Mouse (Mus musculus) lung, adult 2 months (tissue): Measurements from ENCODE around the gene Ppp1r3f.

ENCODE experiments used
- CTCF ChIP-seq: fragments of 200-500 bp; IDR thresholded peaks from 2 replicates; pipeline ENCODE4 v1.5.1; 2011; ENCODE audit warnings: mild to moderate bottlenecking, low read length, control low read depth; ENCODE audit not compliant: insufficient read depth
- POLR2A ChIP-seq: fragments of 200-500 bp; IDR thresholded peaks from 2 replicates; pipeline ENCODE4 v1.6.1; 2011; ENCODE audit warnings: low read depth, mild to moderate bottlenecking, control low read depth, low read length, borderline replicate concordance; ENCODE audit errors: extremely low read depth

DNA sequence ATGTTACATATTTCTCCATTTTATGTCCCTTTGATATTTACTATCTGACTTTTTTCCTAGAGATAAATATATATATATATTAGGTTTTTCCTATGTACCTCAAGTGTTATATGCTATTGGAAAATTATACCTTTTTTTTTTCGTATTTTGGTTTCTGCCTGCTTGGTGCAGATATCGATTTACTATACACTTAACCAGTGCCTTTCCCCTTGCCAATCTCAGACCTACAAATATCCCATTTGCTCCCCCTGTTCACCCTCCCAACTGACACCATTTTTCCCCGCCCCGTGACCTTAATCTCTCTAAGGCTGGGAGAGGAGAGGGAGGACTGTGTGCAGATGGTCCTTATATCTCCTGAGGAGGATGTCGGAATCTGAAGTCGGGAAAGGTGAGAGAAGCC is 32.7 kb upstream of the Ppp1r3f start, which contains the start of gene Cacna1f:
- TF ChIP-seq CTCF: no peak
- no peak for TF ChIP-seq POLR2A
